Mouse (Mus musculus): Measurements from ENCODE around the gene Ubiad1.

Ubiad1 gene

GRCm38 (mm10) chr4:148453707-148454106 is 9.1 kb upstream of the Ubiad1 start:
- no peak for DNase-seq (ENCODE audit: low spot score)

DNA sequence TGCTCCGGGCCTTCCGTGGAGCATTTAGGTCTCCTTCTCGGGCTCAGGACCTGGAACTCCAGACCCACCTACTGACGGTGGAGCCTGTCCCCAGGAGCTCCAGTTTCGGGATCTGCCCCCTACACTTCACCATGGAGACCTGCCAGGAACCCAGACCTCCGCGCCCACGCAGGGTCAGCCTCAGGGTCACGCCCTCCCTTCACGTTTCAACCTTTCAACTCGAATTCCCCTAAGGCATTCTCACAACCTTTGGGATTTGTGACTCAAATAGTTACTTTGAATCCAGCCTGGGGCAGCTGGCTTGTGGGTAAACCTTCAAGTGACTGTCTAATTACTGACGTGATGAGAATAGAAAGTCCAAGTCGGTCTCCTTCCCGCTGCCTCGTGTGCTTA is 4.3 kb upstream of the Ubiad1 start:
- peak; percentile 24 for DNase-seq (ENCODE audit: low spot score)

DNA sequence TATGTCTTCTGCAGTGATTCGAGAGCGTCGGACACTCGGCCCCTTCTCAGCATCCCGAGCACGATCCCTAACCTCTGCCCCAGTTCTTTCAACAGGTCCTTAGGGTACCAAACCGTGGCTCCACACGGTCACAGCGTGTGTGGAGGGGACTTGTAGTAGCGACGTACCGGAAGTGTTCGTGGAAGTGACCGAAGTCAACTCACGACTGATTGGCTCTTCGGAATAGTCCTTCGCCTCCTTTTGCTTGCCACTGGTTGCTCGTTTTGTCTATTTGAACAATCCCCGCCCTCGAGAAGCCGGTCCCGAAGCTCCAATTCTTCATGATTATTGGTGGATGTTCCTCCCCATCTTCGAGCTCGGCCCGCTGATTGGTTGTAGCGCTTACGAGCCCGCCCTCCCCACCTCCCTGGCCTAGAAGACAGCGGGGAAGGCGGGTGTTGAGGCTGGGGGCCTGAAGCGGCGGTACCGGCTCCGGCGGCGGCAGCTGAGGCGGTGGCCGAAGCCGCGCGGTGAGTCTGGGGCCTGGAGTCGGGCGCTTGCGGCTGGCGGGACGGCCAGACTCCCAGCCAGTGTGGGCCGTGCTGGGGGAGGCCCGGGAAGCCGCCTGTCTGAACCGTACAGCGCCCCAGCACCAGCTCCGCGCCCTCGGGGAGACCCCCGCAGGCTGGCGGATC is 3.7 kb upstream of the Ubiad1 start, which contains the start of gene Mtor:
Gene Mtor, plus strand, starts transcription at position 433 of the 674 bp plus-strand sequence.
- DNase-seq (ENCODE audit: low spot score): peak; percentile 98

GRCm38 (mm10) chr4:148442598-148442997 is 2.0 kb downstream of the Ubiad1 start:
- no peak for DNase-seq (ENCODE audit: low spot score)

GRCm38 (mm10) chr4:148441931-148442330 is 2.6 kb downstream of the Ubiad1 start:
- DNase-seq (ENCODE audit: low spot score): no peak

- no peak for DNase-seq (ENCODE audit: low spot score)
Measured at GRCm38 (mm10) chr4:148435657-148436330, 8.8 kb downstream of the Ubiad1 start.

GRCm38 (mm10) chr4:148435106-148435505 is 9.5 kb downstream of the Ubiad1 start:
- DNase-seq (ENCODE audit: low spot score): no peak

DNA sequence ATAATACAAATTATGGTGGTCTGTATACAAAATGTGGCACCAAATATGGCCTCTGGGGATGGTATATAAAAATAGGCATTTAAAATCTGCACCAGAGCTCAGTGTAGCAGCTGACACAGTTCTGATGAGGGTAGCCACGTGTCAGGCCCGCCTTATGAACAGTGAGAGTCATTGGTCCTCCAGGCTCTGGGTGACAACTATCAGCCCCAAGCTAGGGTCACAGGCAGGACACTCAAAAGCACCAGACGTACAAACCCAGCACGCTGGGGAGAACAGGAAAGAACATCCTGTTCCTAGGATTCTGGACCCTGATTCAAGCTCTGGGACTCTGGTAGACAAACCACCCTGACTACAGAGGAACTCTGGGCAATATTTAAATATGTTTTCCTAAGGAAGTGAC is 10.0 kb downstream of the Ubiad1 start:
- DNase-seq (ENCODE audit: low spot score): no peak

DNA sequence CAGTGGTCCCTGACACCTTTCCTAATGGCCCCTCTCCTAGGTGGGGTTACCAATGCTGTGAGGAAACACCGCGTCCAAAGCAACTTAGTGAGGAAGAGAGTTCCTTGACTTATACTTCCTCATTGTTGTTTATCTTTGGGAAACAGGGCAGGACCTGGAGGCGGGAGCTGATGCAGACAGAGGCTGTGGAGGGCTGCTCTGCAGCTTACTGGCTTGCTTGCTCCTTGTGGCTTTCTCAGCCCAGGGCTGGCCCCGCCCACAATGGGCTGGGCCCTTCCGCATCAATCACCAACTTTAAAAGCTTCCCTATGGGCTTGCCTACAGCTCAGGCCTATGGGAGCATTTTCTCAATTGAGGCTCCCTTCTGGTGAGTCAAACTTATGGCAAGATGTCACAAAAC is 10.8 kb downstream of the Ubiad1 start:
- DNase-seq (ENCODE audit: low spot score): no peak

DNA sequence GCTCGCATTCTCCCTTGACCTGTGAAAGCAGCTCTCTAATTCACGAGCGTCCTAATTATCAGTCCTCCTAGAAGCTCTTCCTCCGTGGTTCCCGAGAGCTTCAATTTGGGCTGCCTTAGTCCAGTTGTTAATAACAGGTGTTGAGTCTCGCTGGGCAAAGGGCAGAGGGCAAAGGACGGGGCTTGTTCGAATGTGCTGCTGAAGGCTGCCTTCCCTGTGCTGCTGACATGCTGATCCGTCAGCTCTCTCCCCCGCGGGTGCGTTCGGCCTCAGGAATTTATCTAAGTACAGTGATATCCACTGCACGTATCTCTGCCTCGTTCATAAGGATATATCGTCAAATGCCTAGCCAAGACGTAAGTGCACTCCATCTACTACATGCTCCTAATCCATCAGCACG is 11.2 kb downstream of the Ubiad1 start:
- DNase-seq (ENCODE audit: low spot score): no peak

DNA sequence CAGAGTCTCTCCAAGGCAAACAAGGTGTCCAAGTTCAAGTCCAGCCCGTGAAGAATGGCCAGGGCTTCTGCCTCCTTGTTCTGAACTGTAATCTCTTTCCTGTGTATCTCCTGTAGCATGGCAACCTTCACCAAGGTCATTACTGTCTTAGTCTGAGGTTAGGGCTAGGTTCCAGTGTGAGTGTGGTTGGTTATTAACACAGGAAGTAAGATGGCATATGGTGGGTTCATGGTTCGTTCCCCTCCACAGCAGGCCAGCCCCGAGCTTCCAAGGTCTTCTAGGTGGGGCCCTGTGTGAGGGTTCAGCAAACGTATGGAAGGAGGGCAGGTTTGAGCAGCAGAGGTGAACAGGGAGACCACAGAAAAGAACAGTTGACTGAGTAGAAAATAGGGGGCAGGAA is 12.1 kb downstream of the Ubiad1 start:
- DNase-seq (ENCODE audit: low spot score): no peak

DNA sequence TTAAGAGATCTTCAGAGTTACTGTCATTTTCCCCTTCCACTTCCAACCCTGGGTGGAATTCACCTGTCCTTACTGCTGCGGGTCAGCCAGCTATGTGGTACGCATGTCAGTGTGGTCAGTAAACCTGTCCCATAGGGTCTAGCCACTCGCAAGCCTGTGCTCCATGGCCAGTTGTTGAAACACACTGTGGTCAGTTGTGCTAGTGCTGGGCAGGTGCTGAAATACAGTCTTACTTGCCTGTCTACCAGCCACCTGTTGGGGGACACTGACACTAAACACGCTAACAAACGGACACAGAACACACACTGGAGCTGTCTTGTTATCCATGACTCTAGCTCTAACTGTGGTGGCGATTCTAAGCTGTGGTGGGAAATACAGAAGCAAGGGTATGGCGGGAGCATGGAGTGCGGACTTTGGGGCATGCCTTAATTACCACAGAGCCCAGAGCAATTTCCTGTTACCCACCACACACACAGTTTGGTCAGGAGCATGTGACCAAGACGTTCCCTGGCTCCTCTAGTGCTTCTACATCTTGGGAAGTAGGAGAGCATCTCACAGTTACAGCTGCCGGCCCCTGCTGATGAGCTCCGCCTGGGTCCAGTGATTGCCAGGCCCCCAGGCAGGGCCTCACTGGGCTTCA is 13.6 kb downstream of the Ubiad1 start:
- DNase-seq (ENCODE audit: low spot score): no peak

DNA sequence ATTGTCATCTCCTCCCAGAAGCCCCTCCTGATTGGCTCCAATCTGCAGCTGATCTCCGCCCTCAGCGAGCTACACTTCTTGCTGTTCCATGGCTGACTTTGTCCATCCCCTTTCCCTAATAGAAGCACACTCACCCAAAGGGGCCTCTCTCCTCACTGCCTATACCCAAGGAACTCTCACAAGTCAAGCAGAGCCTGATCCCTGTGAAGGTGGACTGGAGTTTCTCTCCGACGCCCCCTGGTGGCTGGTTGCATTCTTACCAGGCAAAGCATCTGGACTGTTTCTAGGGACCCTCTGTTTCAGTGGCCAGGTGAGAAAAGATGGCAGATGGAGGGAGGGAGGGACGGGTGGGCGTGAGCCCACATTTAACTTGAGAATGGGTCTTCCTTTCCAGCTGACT is 14.9 kb downstream of the Ubiad1 start:
- DNase-seq (ENCODE audit: low spot score): peak; percentile 65

- DNase-seq (ENCODE audit: low spot score): no peak
Measured at GRCm38 (mm10) chr4:148429121-148429520, 15.4 kb downstream of the Ubiad1 start.

DNA sequence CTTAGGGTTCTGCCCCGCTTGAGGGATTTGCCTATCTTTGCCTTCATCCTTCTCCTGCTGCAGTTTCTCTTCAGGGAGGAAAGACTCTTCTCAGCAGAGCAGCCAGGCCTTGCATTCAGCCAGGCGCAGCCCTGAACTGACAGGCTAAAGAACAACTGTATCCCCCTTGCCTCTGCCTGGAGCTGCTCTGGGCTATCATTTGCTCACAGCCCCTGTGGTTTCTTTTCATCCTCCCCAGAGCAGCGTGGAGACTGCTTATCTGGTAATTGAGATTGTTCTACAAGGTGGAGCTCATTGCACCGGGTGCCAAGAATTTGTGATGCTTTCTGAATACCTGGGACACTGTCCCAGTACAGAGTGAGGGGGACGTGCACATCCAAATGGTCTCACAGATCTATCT is 16.0 kb downstream of the Ubiad1 start:
- no peak for DNase-seq (ENCODE audit: low spot score)

- peak; percentile 26 for DNase-seq (ENCODE audit: low spot score)
Measured at GRCm38 (mm10) chr4:148426950-148427850, 17.4 kb downstream of the Ubiad1 start.

DNA sequence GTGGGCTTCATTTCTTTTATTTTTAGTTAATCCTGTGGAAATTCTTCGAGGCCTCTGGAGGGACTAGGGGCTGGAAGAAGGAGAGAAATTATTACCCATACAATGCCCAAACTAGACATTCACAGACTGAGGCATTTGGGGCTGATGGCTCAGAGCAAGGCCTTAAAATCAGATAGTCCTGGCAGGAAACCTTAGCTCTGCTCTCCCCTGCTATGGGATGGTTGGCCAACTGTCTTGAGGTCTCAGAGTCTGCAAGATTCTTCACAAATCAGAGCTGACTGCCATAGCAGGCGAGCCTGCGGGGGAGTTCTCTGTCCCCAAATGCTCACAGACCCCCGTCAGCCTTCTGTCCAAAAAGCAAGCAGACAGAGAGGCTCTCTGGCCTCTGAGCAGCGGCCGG is 27.0 kb downstream of the Ubiad1 start:
- no peak for DNase-seq (ENCODE audit: low spot score)

DNA sequence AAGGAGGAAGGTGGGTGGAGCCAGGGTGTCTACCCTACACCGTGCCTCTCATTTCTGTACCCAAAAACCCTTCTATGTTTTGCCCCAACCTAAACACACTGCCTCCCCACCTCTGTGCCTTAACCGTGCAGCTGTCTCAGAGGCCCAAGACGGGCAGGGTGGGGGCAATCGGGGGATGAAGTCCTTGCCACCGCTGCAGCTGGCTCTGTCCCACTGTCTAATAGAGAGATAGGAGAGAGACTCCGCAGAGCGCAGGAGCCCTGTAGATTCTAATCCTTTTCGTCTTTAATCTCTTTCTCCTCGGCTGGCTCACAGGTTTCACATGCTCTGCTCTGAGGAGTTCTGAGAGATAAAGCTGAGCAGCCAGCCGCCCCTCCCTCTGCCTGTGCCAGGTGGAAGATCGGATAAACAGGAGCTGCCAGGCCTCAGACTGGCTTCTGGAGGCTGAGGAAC is 27.5 kb downstream of the Ubiad1 start:
- no peak for DNase-seq (ENCODE audit: low spot score)

- no peak for DNase-seq (ENCODE audit: low spot score)
Measured at GRCm38 (mm10) chr4:148415575-148415974, 29.0 kb downstream of the Ubiad1 start.

- DNase-seq (ENCODE audit: low spot score): no peak
Measured at GRCm38 (mm10) chr4:148408256-148408975, 36.2 kb downstream of the Ubiad1 start.

DNA sequence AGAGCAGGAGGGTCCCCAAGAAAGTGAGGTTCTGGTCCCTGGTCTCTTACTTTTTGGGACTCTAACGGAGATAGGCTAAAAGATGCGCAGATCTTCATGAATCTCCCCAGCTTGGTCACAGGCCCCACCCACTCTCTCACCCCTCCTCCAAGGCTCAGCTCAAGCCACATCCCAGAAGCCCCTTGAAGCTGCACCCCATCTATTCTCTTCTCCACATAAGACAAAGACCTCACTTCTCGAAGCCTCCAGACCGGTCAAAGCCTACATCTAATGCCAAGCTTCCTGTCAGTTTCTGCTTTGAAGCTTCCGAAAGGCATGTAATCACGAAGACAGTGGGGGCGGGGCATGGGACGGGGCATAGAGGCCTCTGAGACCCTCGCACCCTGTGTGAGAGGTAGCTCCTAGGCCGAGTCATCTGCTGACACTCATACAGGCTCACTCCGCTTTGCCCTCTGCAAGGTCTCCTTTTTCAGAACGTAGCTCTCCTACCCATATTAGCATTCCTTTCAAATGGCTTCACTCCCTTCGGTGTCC is 39.2 kb downstream of the Ubiad1 start:
- no peak for DNase-seq (ENCODE audit: low spot score)
